Mouse (Mus musculus): ENCODE data around the gene Rad51b.

The Rad51b gene

DNA sequence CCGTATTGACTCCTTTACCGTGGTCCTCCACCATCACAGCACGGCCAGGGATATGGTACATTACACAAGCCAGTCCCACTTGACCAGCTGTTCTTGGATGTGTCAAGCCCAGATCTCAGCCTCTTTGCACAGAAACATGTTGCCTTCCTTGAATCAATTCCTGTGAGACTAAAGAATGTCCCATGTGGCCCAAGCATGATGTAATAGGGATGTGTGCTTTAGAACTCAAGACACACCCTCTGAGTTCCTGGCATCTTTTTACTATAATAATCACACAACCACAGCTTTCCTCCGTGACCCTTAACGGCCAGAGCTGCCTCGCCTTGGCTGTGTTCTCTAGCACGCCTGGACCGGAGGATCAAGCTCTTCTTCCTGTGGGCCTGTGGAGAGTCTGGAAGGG lies 496.3 kb downstream of the Rad51b start:
- no peak overlapping the region for H3K4me3 ChIP-seq (replicated peaks; ENCODE audit: low read length)
- TF ChIP-seq POU5F1 (IDR thresholded peaks at IDR 0.05; ENCODE audit: borderline replicate concordance, low read length) (no peak), NANOG (IDR thresholded peaks at IDR 0.05; ENCODE audit: borderline replicate concordance, low read length) (no peak), CTCF (conservative IDR thresholded peaks at IDR 0.05; ENCODE audit: low read length) (no peak)
- no peaks in the 10 kb centered on the region for H3K27me3 ChIP-seq (ENCODE audit: insufficient read depth, low read length)
- no peaks in the 10 kb centered on the region for H3K36me3 ChIP-seq (ENCODE audit: insufficient read depth, low read length)
- H3K9me3 ChIP-seq (ENCODE audit: low read length): no peaks in the 10 kb centered on the region
- H3K4me1 ChIP-seq (replicated peaks; ENCODE audit: low read depth, low read length): peaks cover 9% of the 10 kb centered on the region

DNA sequence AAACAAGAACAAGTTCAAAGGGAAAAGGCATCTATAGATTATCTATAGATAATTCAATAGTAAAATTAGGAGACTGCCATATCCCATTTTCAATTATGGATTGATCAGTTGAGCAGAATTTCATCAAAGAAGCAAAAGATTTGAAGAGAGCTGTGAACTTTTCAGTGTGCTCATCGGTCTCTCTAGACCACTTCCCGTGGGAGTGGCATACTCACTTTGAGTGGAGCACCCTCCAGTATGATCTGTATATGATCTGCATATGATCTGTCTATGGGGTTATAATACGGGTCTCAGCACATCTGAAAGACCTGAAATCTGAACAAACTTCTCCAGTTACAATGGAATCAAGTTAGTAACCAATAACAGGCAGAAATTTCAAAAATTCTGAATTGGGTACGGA lies 497.7 kb downstream of the Rad51b start:
- TF ChIP-seq NANOG (IDR thresholded peaks at IDR 0.05; ENCODE audit: borderline replicate concordance, low read length) (no peak), POU5F1 (IDR thresholded peaks at IDR 0.05; ENCODE audit: borderline replicate concordance, low read length) (no peak), CTCF (conservative IDR thresholded peaks at IDR 0.05; ENCODE audit: low read length) (no peak)
- no peaks in the 10 kb centered on the region for H3K9me3 ChIP-seq (ENCODE audit: low read length)
- H3K36me3 ChIP-seq (ENCODE audit: insufficient read depth, low read length): no peaks in the 10 kb centered on the region
- H3K4me3 ChIP-seq (replicated peaks; ENCODE audit: low read length): no peak overlapping the region
- peaks cover 9% of the 10 kb centered on the region for H3K4me1 ChIP-seq (replicated peaks; ENCODE audit: low read depth, low read length)
- no peaks in the 10 kb centered on the region for H3K27me3 ChIP-seq (ENCODE audit: insufficient read depth, low read length)

DNA sequence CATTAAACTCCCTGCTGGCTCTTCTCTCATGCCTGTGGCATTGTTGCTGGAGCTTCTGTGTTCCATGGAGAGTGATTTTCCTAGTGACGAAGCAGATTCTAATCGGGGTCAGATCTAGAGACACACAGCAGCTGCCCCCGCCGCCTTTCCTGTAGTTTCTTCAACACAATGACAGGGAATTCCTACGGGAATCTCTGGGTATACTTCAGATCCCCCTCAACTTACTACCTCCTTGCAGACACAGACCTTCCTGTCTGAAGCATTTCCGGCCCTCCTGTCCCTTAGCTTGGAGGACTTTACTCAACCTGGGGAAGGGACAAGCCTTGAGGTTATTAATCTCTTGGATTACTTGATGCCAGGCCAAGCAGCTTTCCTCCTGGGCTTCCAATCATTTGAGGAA lies 499.2 kb downstream of the Rad51b start:
- Histone ChIP-seq H3K27me3 (ENCODE audit: insufficient read depth, low read length) (no peaks in the 10 kb centered on the region), H3K4me1 (replicated peaks; ENCODE audit: low read depth, low read length) (peaks cover 9% of the 10 kb centered on the region), H3K9me3 (ENCODE audit: low read length) (no peaks in the 10 kb centered on the region), H3K36me3 (ENCODE audit: insufficient read depth, low read length) (no peaks in the 10 kb centered on the region), H3K4me3 (replicated peaks; ENCODE audit: low read length) (no peak overlapping the region)
- no peak for TF ChIP-seq NANOG (IDR thresholded peaks at IDR 0.05; ENCODE audit: borderline replicate concordance, low read length)
- TF ChIP-seq POU5F1 (IDR thresholded peaks at IDR 0.05; ENCODE audit: borderline replicate concordance, low read length): no peak
- TF ChIP-seq CTCF (conservative IDR thresholded peaks at IDR 0.05; ENCODE audit: low read length): no peak

DNA sequence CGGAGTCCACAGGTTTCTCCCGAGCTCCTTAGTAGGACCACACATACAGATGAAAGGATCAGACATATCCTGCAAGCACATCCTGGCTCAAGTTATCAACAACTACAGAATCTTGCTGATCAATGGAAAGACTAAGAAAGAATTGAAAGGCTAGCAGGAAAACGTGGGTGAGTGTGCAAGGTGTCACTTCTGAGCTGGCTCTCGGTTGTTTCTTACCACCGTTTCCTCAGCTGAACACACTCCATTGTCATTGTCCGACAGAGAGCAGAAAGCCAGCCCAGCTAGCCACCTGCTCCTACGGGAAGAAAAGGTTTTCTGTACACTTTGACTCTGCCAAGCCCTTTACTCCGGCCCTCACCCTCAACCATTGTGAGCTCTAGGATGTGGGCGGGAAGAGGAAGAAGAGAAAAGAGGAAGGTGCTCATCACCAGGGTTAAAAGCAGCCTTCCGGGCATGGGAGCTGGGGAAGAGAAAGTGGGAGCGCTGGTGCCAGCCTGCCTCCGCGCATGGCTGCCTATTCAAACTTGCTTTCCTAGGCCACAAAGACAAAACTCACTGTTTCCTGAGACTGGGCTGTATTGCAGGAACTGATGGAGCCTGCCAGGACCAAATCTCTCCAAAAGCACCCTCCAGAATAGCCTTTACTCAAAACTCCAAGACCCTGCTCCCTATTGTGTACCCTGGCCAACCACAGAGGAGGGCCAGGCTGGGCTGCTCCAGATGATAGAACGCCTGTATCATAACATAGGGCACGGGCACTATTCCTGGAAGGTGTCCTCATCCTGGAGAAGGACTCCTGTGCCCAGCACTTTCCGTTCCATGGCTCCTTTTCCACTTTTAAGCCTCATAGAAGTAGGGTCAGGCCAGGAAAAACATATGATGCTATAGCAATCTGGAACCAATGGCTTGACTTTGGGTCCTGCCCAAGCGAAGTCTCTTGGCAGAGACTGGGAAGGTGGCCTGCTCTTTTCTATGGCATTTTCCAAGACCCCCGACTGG lies 500.0 kb downstream of the Rad51b start:
- TF ChIP-seq CTCF (conservative IDR thresholded peaks at IDR 0.05; ENCODE audit: low read length) (no peak), POU5F1 (IDR thresholded peaks at IDR 0.05; ENCODE audit: borderline replicate concordance, low read length) (no peak), NANOG (IDR thresholded peaks at IDR 0.05; ENCODE audit: borderline replicate concordance, low read length) (no peak)
- Histone ChIP-seq H3K4me3 (replicated peaks; ENCODE audit: low read length) (peak overlapping the region; percentile 17; the same call in 1 of the 2 replicates), H3K36me3 (ENCODE audit: insufficient read depth, low read length) (no peaks in the 10 kb centered on the region), H3K27me3 (ENCODE audit: insufficient read depth, low read length) (no peaks in the 10 kb centered on the region), H3K9me3 (ENCODE audit: low read length) (no peaks in the 10 kb centered on the region), H3K4me1 (replicated peaks; ENCODE audit: low read depth, low read length) (peaks cover 9% of the 10 kb centered on the region)

DNA sequence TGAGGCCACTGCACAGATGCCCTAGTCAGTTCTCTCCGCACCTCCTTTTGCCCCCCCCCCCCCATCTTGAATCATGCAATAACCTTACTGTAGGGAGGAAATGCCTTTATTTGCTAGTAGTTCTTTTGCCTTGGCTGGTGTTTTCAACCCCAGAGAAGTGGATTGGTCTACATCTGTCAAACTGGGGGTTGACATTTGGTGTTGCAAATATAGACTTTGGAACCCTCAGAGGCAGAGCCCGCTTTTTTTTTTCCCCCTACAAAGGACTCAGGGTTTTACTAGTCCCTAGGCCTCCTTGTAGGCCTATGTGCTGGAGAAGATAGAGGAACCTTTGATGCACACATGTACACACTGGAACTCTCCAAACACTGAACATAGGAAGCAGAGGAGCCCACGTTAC lies 501.4 kb downstream of the Rad51b start:
- no peak overlapping the region for H3K4me3 ChIP-seq (replicated peaks; ENCODE audit: low read length)
- TF ChIP-seq POU5F1 (IDR thresholded peaks at IDR 0.05; ENCODE audit: borderline replicate concordance, low read length) (no peak), NANOG (IDR thresholded peaks at IDR 0.05; ENCODE audit: borderline replicate concordance, low read length) (no peak)
- H3K9me3 ChIP-seq (ENCODE audit: low read length): no peaks in the 10 kb centered on the region
- peaks cover 12% of the 10 kb centered on the region for H3K4me1 ChIP-seq (replicated peaks; ENCODE audit: low read depth, low read length)
- H3K27me3 ChIP-seq (ENCODE audit: insufficient read depth, low read length): no peaks in the 10 kb centered on the region
- no peaks in the 10 kb centered on the region for H3K36me3 ChIP-seq (ENCODE audit: insufficient read depth, low read length)

DNA sequence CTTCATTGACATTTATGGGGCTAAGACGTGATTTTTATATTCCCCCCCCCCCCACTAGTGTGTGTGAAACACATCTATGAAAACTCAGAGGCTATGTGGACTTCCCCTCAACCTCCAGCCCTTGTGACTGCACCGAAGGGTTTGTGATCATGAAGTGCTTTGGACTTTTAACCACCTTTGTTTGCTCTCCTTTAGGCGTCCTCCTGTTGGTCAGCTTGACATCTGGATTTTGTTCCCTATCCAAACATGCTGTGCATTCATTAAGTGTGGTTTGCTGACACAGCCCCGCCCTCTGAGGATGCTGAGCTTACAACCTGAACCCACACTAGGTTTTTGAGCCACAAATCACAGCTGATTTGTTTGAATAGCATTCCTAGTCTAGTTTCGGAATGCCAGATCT lies 502.3 kb downstream of the Rad51b start:
- no peaks in the 10 kb centered on the region for H3K27me3 ChIP-seq (ENCODE audit: insufficient read depth, low read length)
- no peak for TF ChIP-seq POU5F1 (IDR thresholded peaks at IDR 0.05; ENCODE audit: borderline replicate concordance, low read length)
- no peak for TF ChIP-seq NANOG (IDR thresholded peaks at IDR 0.05; ENCODE audit: borderline replicate concordance, low read length)
- no peak for TF ChIP-seq CTCF (conservative IDR thresholded peaks at IDR 0.05; ENCODE audit: low read length)
- no peaks in the 10 kb centered on the region for H3K9me3 ChIP-seq (ENCODE audit: low read length)
- H3K4me1 ChIP-seq (replicated peaks; ENCODE audit: low read depth, low read length): peaks cover 17% of the 10 kb centered on the region
- H3K36me3 ChIP-seq (ENCODE audit: insufficient read depth, low read length): no peaks in the 10 kb centered on the region
- no peak overlapping the region for H3K4me3 ChIP-seq (replicated peaks; ENCODE audit: low read length)

DNA sequence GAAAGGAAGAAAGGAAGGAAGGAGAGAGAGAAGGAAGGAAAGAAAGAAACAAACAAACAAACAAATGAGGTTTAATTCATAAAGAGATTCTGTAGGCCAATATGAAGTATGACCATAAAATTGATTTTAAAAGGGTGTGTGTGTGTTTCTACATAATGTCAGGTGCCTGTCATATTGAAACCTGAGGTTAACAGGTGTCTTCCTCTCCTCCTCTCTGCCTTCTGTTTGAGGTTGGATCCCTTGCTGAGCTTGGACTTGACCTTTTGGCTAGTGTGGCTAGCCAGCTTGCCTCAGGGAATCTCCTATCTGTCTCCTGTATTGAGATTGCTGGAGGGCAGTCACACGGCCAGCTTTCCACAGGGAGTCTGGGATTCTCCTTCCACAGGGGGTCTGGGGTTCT lies 506.6 kb downstream of the Rad51b start:
- H3K36me3 ChIP-seq (ENCODE audit: insufficient read depth, low read length): no peaks in the 10 kb centered on the region
- TF ChIP-seq NANOG (IDR thresholded peaks at IDR 0.05; ENCODE audit: borderline replicate concordance, low read length): no peak
- H3K27me3 ChIP-seq (ENCODE audit: insufficient read depth, low read length): no peaks in the 10 kb centered on the region
- H3K4me3 ChIP-seq (replicated peaks; ENCODE audit: low read length): no peak overlapping the region
- H3K9me3 ChIP-seq (ENCODE audit: low read length): no peaks in the 10 kb centered on the region
- H3K4me1 ChIP-seq (replicated peaks; ENCODE audit: low read depth, low read length): peaks cover 51% of the 10 kb centered on the region

DNA sequence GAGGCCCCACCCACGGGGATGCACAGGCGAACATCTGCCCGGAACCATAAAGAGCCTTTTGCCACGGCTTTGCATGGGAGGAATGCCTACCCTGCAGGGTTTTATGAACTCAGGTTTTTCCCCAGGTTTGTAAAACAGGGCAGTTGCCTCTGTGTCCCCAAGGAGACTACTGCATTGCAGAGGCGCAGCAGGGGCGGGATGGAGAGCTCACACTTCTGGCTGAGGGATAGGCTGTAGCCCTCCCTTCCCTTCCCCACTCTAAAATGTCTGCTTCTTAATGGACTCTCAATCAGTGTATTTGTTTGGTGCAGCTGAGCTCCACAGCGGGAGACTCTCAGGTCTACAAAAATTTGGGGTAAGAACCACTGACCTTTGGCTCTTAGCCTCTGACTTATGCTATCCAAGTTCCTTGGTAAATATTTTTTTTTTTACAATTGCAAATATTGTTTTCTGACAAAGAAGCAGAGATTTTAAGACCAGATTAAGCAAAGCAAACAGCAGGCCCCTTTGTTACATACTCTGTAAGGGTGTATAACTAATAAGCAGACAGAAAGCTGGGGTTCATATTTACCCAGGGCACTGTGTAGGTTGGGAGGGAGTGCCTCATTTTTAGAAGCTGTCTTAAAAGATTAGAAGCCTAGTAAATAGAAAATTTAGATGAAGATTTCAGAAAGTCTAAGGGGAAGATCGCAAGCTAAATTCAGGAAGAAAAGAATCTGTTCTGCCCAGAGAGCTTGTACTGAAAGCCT lies 507.9 kb downstream of the Rad51b start:
- Histone ChIP-seq H3K4me3 (replicated peaks; ENCODE audit: low read length) (no peak overlapping the region), H3K27me3 (ENCODE audit: insufficient read depth, low read length) (no peaks in the 10 kb centered on the region), H3K9me3 (ENCODE audit: low read length) (no peaks in the 10 kb centered on the region), H3K36me3 (ENCODE audit: insufficient read depth, low read length) (no peaks in the 10 kb centered on the region), H3K4me1 (replicated peaks; ENCODE audit: low read depth, low read length) (peaks cover 64% of the 10 kb centered on the region)
- TF ChIP-seq NANOG (IDR thresholded peaks at IDR 0.05; ENCODE audit: borderline replicate concordance, low read length) (no peak), CTCF (conservative IDR thresholded peaks at IDR 0.05; ENCODE audit: low read length) (no peak), POU5F1 (IDR thresholded peaks at IDR 0.05; ENCODE audit: borderline replicate concordance, low read length) (no peak)

All from E14TG2a.4 (cell line).